Mouse (Mus musculus) stomach, embryonic 16.5 days (tissue): Measurements from ENCODE around the gene Efcab14. TPM values are rescaled to one million over a fixed set of nuclear protein-coding genes. Genes with fewer than 3 reads are reported as not detected.

Experiments used
- ATAC-seq: fragments of 200-750 bp; cut with Nextera tagmentation; 2 replicates; pipeline ENCODE4 v1.8.0; 2017; ENCODE audit warnings: moderate number of reproducible peaks, moderate TSS enrichment; ENCODE audit not compliant: insufficient read depth, low FRiP score
- H3K27ac ChIP-seq: fragments of 300-500 bp; sonication (generic); 2 replicates; pipeline ENCODE4 v1.5.1; 2014; ENCODE audit warnings: low read length
- H3K27me3 ChIP-seq: fragments of 300-500 bp; sonication (generic); 2 replicates; pipeline ENCODE4 v1.6.1; 2014; ENCODE audit warnings: low read length, control low read depth, mixed read lengths; ENCODE audit not compliant: control insufficient read depth, insufficient read depth
- H3K36me3 ChIP-seq: fragments of 300-500 bp; sonication (generic); 2 replicates; pipeline ENCODE4 v1.6.1; 2014; ENCODE audit warnings: low read length; ENCODE audit not compliant: control insufficient read depth, insufficient read depth
- H3K4me1 ChIP-seq: fragments of 300-500 bp; sonication (generic); 2 replicates; pipeline ENCODE4 v1.6.1; 2014; ENCODE audit warnings: low read length, control low read depth, mixed read lengths; ENCODE audit not compliant: control insufficient read depth, insufficient read depth
- H3K4me2 ChIP-seq: fragments of 300-500 bp; sonication (generic); 2 replicates; pipeline ENCODE4 v1.6.1; 2014; ENCODE audit warnings: low read depth, low read length, mixed read lengths
- H3K4me3 ChIP-seq: fragments of 300-500 bp; sonication (generic); replicated peaks from 2 replicates; pipeline ENCODE4 v1.5.1; 2014; ENCODE audit warnings: mild to moderate bottlenecking, low read length
- H3K9ac ChIP-seq: fragments of 300-500 bp; sonication (generic); 2 replicates; pipeline ENCODE4 v1.6.1; 2014; ENCODE audit warnings: low read length
- H3K9me3 ChIP-seq: fragments of 300-500 bp; sonication (generic); replicated peaks from 2 replicates; pipeline ENCODE4 v1.6.1; 2016; ENCODE audit warnings: low read length, control low read depth; ENCODE audit not compliant: control insufficient read depth
- WGBS: fragments of 180-500 bp; shearing (Covaris S2); extraction: QIAGEN DNeasy Blood & Tissue Kit; methylation state at CpG from one replicate; pipeline ENCODE4 v1.1.7; 2014; 5-methylcytosine and 5-hydroxymethylcytosine counted together
- polyA plus RNA-seq: library from polyadenylated mRNA; unstranded; fragments of >200 nt; fragmentation: Nextera tagmentation; extraction: Ambion mirVana; gene quantifications from 2 replicates; pipeline ENCODE4 v1.2.1, GENCODE M21; 2015

Efcab14 gene
- polyA plus RNA-seq, 1 experiment from 2014 or later = 31.3 TPM

- Histone ChIP-seq H3K9me3 (no peaks in the 10 kb centered on the region), H3K4me2 (peak overlapping the region; percentile 24; the same call in 1 of the 2 replicates), H3K9ac (no peak overlapping the region; the same call in 1 of the 2 replicates), H3K4me1 (peaks cover 17% of the 10 kb centered on the region), H3K36me3 (no peaks in the 10 kb centered on the region), H3K4me3 (no peak overlapping the region), H3K27ac (peak overlapping the region; percentile 57), H3K27me3 (no peaks in the 10 kb centered on the region)
- no peak for ATAC-seq
- 61% methylated on average over 5 of the region's 5 CpGs for WGBS
Measured at GRCm38 (mm10) chr4:115733746-115734145, 3.8 kb upstream of the Efcab14 start.

DNA sequence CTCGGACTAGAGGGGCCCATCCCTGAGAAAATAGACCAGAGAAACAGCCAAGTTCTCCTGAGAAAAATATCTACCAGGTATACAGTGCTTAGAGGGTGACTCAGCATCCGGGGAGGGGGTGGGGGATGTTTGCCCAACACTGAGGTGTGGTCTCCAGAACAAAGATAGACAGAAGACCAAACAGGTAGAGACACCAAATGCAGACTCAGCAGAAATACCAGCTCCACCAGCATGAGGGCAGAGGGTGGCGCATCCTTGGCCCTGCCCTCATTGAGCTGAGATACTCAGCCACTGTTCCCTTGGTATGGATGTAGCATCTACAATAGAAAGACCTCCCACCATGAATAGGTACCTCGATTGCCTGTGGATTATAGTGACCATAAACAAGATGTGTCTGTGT is 2.7 kb upstream of the Efcab14 start:
- no peak for ATAC-seq
- H3K9ac ChIP-seq = no peak overlapping the region
- WGBS = 56% methylated on average over 4 of the region's 4 CpGs
- no peaks in the 10 kb centered on the region for H3K27me3 ChIP-seq
- H3K4me3 ChIP-seq = no peak overlapping the region
- H3K4me1 ChIP-seq = peaks cover 22% of the 10 kb centered on the region
- H3K4me2 ChIP-seq = no peak overlapping the region
- H3K36me3 ChIP-seq = no peaks in the 10 kb centered on the region
- no peaks in the 10 kb centered on the region for H3K9me3 ChIP-seq
- H3K27ac ChIP-seq = no peak overlapping the region

DNA sequence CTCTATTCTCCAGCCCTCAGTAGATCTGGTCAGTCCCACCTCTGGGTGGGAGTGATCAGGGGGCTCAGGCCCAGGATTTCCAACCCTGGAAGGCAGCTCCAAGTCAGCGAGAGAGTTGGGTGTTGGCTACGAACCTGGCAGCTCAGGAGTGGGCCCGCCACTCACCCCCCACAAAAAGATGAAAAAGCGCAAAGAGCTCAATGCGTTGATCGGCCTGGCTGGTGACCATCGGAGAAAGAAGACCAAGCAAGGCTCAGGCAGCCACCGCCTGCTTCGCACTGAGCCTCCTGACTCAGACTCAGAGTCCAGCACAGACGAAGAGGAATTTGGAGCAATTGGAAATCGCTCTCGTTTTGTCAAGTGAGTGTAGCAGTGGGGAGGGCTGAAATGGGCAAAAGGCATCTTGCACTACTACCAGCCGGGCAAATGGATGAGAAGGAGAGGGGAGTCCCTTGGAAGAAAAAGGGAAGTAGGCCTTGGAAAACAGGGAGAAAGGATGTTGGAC is 989 bp downstream of the Efcab14 start:
- no peaks in the 10 kb centered on the region for H3K36me3 ChIP-seq
- H3K4me2 ChIP-seq = peak overlapping the region; percentile 73
- no peaks in the 10 kb centered on the region for H3K27me3 ChIP-seq
- no peaks in the 10 kb centered on the region for H3K9me3 ChIP-seq
- WGBS = 32% methylated on average over 13 of the region's 13 CpGs
- no peak overlapping the region for H3K27ac ChIP-seq
- H3K4me1 ChIP-seq = peaks cover 20% of the 10 kb centered on the region
- H3K4me3 ChIP-seq = peak overlapping the region; percentile 64
- no peak for ATAC-seq
- H3K9ac ChIP-seq = peak overlapping the region; percentile 81

DNA sequence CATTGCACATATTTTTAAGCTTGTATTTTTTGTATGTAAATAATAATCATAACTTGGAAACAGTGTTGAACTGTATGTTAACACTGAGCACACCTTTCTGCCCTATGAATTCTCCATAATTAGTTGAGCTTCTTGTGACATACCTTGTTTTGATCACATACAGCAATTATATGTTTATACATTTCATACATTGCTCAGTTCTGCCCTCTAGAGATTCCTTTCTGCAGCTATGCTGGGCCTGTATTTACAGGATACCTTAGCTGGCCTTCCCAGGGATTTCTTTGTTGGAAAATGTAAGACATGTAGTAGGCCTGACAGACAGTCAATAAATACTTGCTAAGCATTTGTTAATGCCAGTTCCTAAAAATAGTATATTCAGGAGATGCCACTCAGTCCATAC is 5.1 kb downstream of the Efcab14 start:
- Histone ChIP-seq H3K27ac (no peak overlapping the region), H3K9me3 (no peaks in the 10 kb centered on the region), H3K9ac (no peak overlapping the region), H3K36me3 (0 out of 2 replicates have a peak, but pooled peaks cover 6% of the 10 kb centered on the region), H3K4me2 (no peak overlapping the region), H3K4me1 (peaks cover 11% of the 10 kb centered on the region; the same call in 1 of the 2 replicates), H3K27me3 (no peaks in the 10 kb centered on the region), H3K4me3 (no peak overlapping the region)
- no peak for ATAC-seq

DNA sequence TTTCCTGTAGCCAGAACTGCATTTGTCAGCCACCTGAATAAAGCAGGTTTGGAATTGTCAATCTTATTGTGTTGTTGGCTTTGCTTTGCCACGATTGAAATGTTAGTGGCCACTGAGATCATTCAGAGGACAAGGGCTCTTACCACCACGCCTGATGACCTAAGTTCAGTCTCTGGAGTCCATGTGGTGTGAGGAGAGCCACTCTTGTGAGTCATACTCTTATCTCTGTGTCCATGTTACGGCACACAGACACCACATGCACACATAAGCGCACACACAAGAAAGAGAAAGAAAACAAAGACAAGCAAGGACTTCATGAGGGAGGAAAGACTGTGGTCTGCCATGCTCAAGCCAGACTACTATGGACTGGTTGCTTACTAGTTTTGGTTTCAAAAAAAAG is 5.6 kb downstream of the Efcab14 start:
- Histone ChIP-seq H3K4me2 (no peak overlapping the region), H3K9ac (no peak overlapping the region), H3K4me1 (peaks cover 11% of the 10 kb centered on the region; the same call in 1 of the 2 replicates), H3K9me3 (no peaks in the 10 kb centered on the region), H3K36me3 (0 out of 2 replicates have a peak, but pooled peaks cover 6% of the 10 kb centered on the region), H3K27me3 (no peaks in the 10 kb centered on the region), H3K27ac (no peak overlapping the region), H3K4me3 (no peak overlapping the region)
- ATAC-seq = no peak
- 71% methylated on average over 4 of the region's 4 CpGs for WGBS

- no peaks in the 10 kb centered on the region for H3K27me3 ChIP-seq
- H3K36me3 ChIP-seq = peaks cover 6% of the 10 kb centered on the region; the same call in 1 of the 2 replicates
- no peaks in the 10 kb centered on the region for H3K9me3 ChIP-seq
- H3K4me2 ChIP-seq = no peak overlapping the region
- H3K4me3 ChIP-seq = no peak overlapping the region
- no peaks in the 10 kb centered on the region for H3K4me1 ChIP-seq
- WGBS = 55% methylated on average over 1 of the region's 1 CpGs
- no peak for ATAC-seq
- H3K9ac ChIP-seq = no peak overlapping the region
- H3K27ac ChIP-seq = no peak overlapping the region
Measured at GRCm38 (mm10) chr4:115748181-115748580, 10.6 kb downstream of the Efcab14 start.

GRCm38 (mm10) chr4:115749336-115749735 is 11.8 kb downstream of the Efcab14 start:
- Histone ChIP-seq H3K9ac (no peak overlapping the region), H3K36me3 (peaks cover 9% of the 10 kb centered on the region), H3K9me3 (no peaks in the 10 kb centered on the region), H3K4me2 (no peak overlapping the region), H3K4me3 (no peak overlapping the region), H3K27me3 (no peaks in the 10 kb centered on the region), H3K27ac (no peak overlapping the region), H3K4me1 (no peaks in the 10 kb centered on the region)
- no peak for ATAC-seq
- 70% methylated on average over 1 of the region's 1 CpGs for WGBS

DNA sequence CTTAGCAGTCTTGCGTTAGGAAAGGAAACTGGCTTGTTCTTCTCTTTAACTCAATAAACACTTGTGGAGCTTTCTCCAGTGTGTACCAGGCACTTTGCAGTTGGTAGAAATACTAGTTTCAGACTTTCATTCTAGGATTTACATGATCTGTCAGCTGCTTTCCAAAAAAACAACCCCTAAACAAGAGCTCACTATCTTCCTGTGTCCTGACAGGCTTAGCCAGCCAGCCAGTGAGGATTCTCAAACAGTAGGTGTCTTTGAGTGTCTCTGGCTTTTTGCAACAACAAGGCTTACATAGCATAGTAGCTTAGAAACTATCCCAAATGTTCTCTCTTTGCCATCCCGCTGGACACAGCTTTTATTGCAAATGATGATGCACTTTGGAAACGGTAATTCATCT is 16.6 kb downstream of the Efcab14 start:
- H3K27me3 ChIP-seq = no peaks in the 10 kb centered on the region
- no peak overlapping the region for H3K9ac ChIP-seq
- no peak overlapping the region for H3K27ac ChIP-seq
- peaks cover 9% of the 10 kb centered on the region for H3K36me3 ChIP-seq
- 93% methylated on average over 3 of the region's 3 CpGs for WGBS
- no peak overlapping the region for H3K4me3 ChIP-seq
- H3K4me2 ChIP-seq = no peak overlapping the region
- no peaks in the 10 kb centered on the region for H3K4me1 ChIP-seq
- H3K9me3 ChIP-seq = no peaks in the 10 kb centered on the region
- ATAC-seq = no peak

DNA sequence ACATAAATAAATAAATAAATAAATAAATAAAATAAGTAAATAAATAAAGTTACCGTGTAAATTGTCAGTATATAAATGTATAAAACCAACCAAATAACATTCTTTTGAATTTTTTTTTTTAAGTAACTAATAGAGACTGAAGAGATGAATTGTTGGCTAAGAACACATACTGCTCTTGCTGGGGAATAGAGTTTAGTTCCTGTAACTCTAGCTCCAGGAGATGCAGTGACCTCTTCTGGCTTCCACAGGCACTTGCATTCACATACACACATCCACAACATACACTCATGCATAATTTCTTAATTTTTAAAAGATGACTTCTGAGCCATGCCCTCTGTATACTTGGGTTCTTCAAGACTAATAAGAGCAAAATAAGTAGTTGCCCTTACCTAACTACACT is 17.3 kb downstream of the Efcab14 start:
- Histone ChIP-seq H3K27ac (no peak overlapping the region), H3K4me2 (no peak overlapping the region), H3K4me1 (no peaks in the 10 kb centered on the region), H3K9me3 (no peaks in the 10 kb centered on the region), H3K4me3 (no peak overlapping the region), H3K27me3 (no peaks in the 10 kb centered on the region), H3K9ac (no peak overlapping the region), H3K36me3 (peaks cover 9% of the 10 kb centered on the region; the same call in 1 of the 2 replicates)
- 91% methylated on average over 1 of the region's 1 CpGs for WGBS
- ATAC-seq = no peak
